Mouse (Mus musculus) layer of hippocampus, adult 9-11 months (tissue): ENCODE results near the gene Gm45753.

ENCODE experiments used
- DNase-seq: peaks from one replicate; pipeline ENCODE4 v3.0.0; 2022

Gene Gm45753

GRCm38 (mm10) chr8:45269056-45269455 is 39.2 kb downstream of the Gm45753 start:
- DNase-seq: no peak

- no peak for DNase-seq
These were observed 39.8 kb downstream of the Gm45753 start for GRCm38 (mm10) chr8:45268485-45268884.

- no peak for DNase-seq
These were observed 40.5 kb downstream of the Gm45753 start for GRCm38 (mm10) chr8:45267611-45268391.

GRCm38 (mm10) chr8:45266993-45267392 is 41.3 kb downstream of the Gm45753 start:
- no peak for DNase-seq

- DNase-seq: no peak
These were observed 43.3 kb downstream of the Gm45753 start for GRCm38 (mm10) chr8:45264918-45265317.

- no peak for DNase-seq
These were observed 45.4 kb downstream of the Gm45753 start for GRCm38 (mm10) chr8:45262851-45263250.

- DNase-seq: no peak
These were observed 46.3 kb downstream of the Gm45753 start, which contains the start of gene F11 for GRCm38 (mm10) chr8:45261920-45262319. F11 (minus strand) TSS chr8:45262031.

- no peak for DNase-seq
These were observed 49.8 kb downstream of the Gm45753 start for GRCm38 (mm10) chr8:45258421-45258820.

GRCm38 (mm10) chr8:45255040-45255439 is 53.2 kb downstream of the Gm45753 start:
- DNase-seq: no peak

GRCm38 (mm10) chr8:45254194-45254842 is 53.9 kb downstream of the Gm45753 start:
- DNase-seq: no peak

- DNase-seq: no peak
These were observed 54.7 kb downstream of the Gm45753 start for GRCm38 (mm10) chr8:45253586-45253985.

GRCm38 (mm10) chr8:45253111-45253510 is 55.2 kb downstream of the Gm45753 start:
- DNase-seq: no peak

GRCm38 (mm10) chr8:45246307-45246706 is 62.0 kb downstream of the Gm45753 start:
- DNase-seq: no peak

GRCm38 (mm10) chr8:45239363-45239762 is 68.9 kb downstream of the Gm45753 start:
- DNase-seq: no peak

- peak; percentile 23 for DNase-seq
These were observed 70.0 kb downstream of the Gm45753 start for GRCm38 (mm10) chr8:45238282-45238681.

- peak; percentile 11 for DNase-seq
These were observed 71.9 kb downstream of the Gm45753 start for GRCm38 (mm10) chr8:45236164-45236912.

- DNase-seq: peak; percentile 5
These were observed 73.0 kb downstream of the Gm45753 start for GRCm38 (mm10) chr8:45235228-45235627.

- DNase-seq: no peak
These were observed 75.0 kb downstream of the Gm45753 start for GRCm38 (mm10) chr8:45233256-45233655.
